12 mouse cellular contexts compared by ENCODE assay signal in genomic region chr10:120418738-120419523, GRCm38 (mm10). TPM values are rescaled to one million over a fixed set of nuclear protein-coding genes. Genes with fewer than 3 reads are reported as not detected.
DNase-seq lines count a peak whose midpoint lies in the region; ATAC-seq and TF ChIP-seq lines count a peak whose summit lies in the region.
"Had no signal": no experiment of that assay in that cellular context is flagged by ENCODE, and none has a peak within 500 bp of the region (broad histone marks: within the 10 kb centered on the region; RNA-seq: fewer than 3 reads in every experiment).

No protein-coding gene starts in this region.

- H3K4me1 ChIP-seq in forebrain, embryonic 11.5 days (replicated peaks; ENCODE audit: control insufficient read depth, insufficient read depth, low read length), result peaks cover 43% of the 10 kb centered on the region
- peaks cover 58% of the 10 kb centered on the region for H3K4me1 ChIP-seq in forebrain, embryonic 15.5 days
- peaks cover 67% of the 10 kb centered on the region for H3K4me1 ChIP-seq in lung, embryonic 15.5 days
- H3K4me1 ChIP-seq in lung, postnatal 0 days (ENCODE audit: insufficient read depth, low read depth, low read length), result peaks cover 10% of the 10 kb centered on the region; the same call in 1 of the 2 replicates
- peaks cover 12% of the 10 kb centered on the region for H3K4me1 ChIP-seq in intestine, postnatal 0 days (replicated peaks; ENCODE audit: control insufficient read depth, insufficient read depth, low read length)
- peaks cover 58% of the 10 kb centered on the region for H3K4me1 ChIP-seq in stomach, embryonic 16.5 days (ENCODE audit: control insufficient read depth, insufficient read depth, low read length)

- DNase-seq in forebrain, embryonic 11.5 days (ENCODE audit: low spot score), result no peak
- no peak for DNase-seq in lung, postnatal 0 days (ENCODE audit: low spot score)
- DNase-seq in thymus, postnatal 0 days (ENCODE audit: low spot score), result no peak
- DNase-seq in left cerebral cortex, adult 18-20 months (ENCODE audit: low spot score in 2 of 2), result no peak
- DNase-seq: cerebellum, postnatal 10 days had no signal

- H3K27me3 ChIP-seq in forebrain, embryonic 11.5 days (ENCODE audit: control insufficient read depth, insufficient read depth, low read length), result no peaks in the 10 kb centered on the region
- peaks cover 23% of the 10 kb centered on the region; the same call in 1 of the 2 replicates for H3K27me3 ChIP-seq in forebrain, embryonic 15.5 days
- H3K27me3 ChIP-seq in lung, embryonic 15.5 days, result no peaks in the 10 kb centered on the region
- no peaks in the 10 kb centered on the region for H3K27me3 ChIP-seq in lung, postnatal 0 days (replicated peaks; ENCODE audit: insufficient read depth, low read length)
- no peaks in the 10 kb centered on the region; the same call in 1 of the 2 replicates for H3K27me3 ChIP-seq in intestine, postnatal 0 days (replicated peaks; ENCODE audit: control insufficient read depth, insufficient read depth, low read length)
- no peaks in the 10 kb centered on the region for H3K27me3 ChIP-seq in stomach, embryonic 16.5 days (ENCODE audit: control insufficient read depth, insufficient read depth, low read length)

- H3K4me3 ChIP-seq in forebrain, embryonic 11.5 days (ENCODE audit: low read depth, low read length), result no peak overlapping the region
- no peak overlapping the region for H3K4me3 ChIP-seq in forebrain, embryonic 15.5 days
- H3K4me3 ChIP-seq in lung, embryonic 15.5 days, result no peak overlapping the region
- no peak overlapping the region for H3K4me3 ChIP-seq in lung, postnatal 0 days (ENCODE audit: low read depth, low read length)
- no peak overlapping the region for H3K4me3 ChIP-seq in intestine, postnatal 0 days (ENCODE audit: low read depth, low read length)
- no peak overlapping the region for H3K4me3 ChIP-seq in stomach, embryonic 16.5 days (replicated peaks; ENCODE audit: low read length)
- H3K4me3 ChIP-seq: erythroblast, embryonic 14.5 days; layer of hippocampus, adult 2 months had no signal

- ATAC-seq in forebrain, embryonic 11.5 days (replicated peaks; ENCODE audit: low FRiP score), result no peak
- ATAC-seq in forebrain, embryonic 15.5 days (replicated peaks), result no peak
- ATAC-seq in lung, embryonic 15.5 days (ENCODE audit: borderline replicate concordance, extremely low read depth, low FRiP score, low TSS enrichment), result no peak
- ATAC-seq in lung, postnatal 0 days, result no peak
- ATAC-seq in intestine, postnatal 0 days, result no peak
- ATAC-seq in stomach, embryonic 16.5 days (ENCODE audit: insufficient read depth, low FRiP score), result no peak

- H3K9ac ChIP-seq in forebrain, embryonic 11.5 days (ENCODE audit: low read length), result peak overlapping the region; percentile 9; the same call in 1 of the 2 replicates
- H3K9ac ChIP-seq in forebrain, embryonic 15.5 days (replicated peaks), result no peak overlapping the region
- H3K9ac ChIP-seq in lung, embryonic 15.5 days, result no peak overlapping the region
- no peak overlapping the region for H3K9ac ChIP-seq in lung, postnatal 0 days (replicated peaks; ENCODE audit: low read depth)
- no peak overlapping the region for H3K9ac ChIP-seq in intestine, postnatal 0 days (ENCODE audit: low read depth, low read length)
- peak overlapping the region; percentile 22; the same call in 1 of the 2 replicates for H3K9ac ChIP-seq in stomach, embryonic 16.5 days (ENCODE audit: low read length)

- no peaks in the 10 kb centered on the region for H3K9me3 ChIP-seq in forebrain, embryonic 11.5 days (ENCODE audit: control insufficient read depth, low read length)
- H3K9me3 ChIP-seq in forebrain, embryonic 15.5 days, result no peaks in the 10 kb centered on the region
- H3K9me3 ChIP-seq in lung, embryonic 15.5 days, result no peaks in the 10 kb centered on the region
- no peaks in the 10 kb centered on the region for H3K9me3 ChIP-seq in lung, postnatal 0 days (ENCODE audit: low read length)
- no peaks in the 10 kb centered on the region for H3K9me3 ChIP-seq in intestine, postnatal 0 days (ENCODE audit: control insufficient read depth)
- H3K9me3 ChIP-seq in stomach, embryonic 16.5 days (replicated peaks; ENCODE audit: control insufficient read depth, low read length), result no peaks in the 10 kb centered on the region

- H3K4me2 ChIP-seq in forebrain, embryonic 11.5 days (ENCODE audit: low read depth, low read length, severe bottlenecking), result no peak overlapping the region
- H3K4me2 ChIP-seq in forebrain, embryonic 15.5 days (replicated peaks), result no peak overlapping the region
- no peak overlapping the region for H3K4me2 ChIP-seq in lung, embryonic 15.5 days
- no peak overlapping the region for H3K4me2 ChIP-seq in lung, postnatal 0 days (replicated peaks; ENCODE audit: low read depth, low read length)
- H3K4me2 ChIP-seq in intestine, postnatal 0 days (replicated peaks; ENCODE audit: low read depth), result 0 out of 2 replicates have a peak overlapping the region, but pooled peaks have one; percentile 61
- no peak overlapping the region for H3K4me2 ChIP-seq in stomach, embryonic 16.5 days (ENCODE audit: low read depth, low read length)

- WGBS in forebrain, embryonic 11.5 days, result 40% methylated on average over 16 of the region's 16 CpGs
- WGBS in forebrain, embryonic 15.5 days, result 33% methylated on average over 16 of the region's 16 CpGs
- WGBS in lung, embryonic 15.5 days, result 43% methylated on average over 16 of the region's 16 CpGs
- 55% methylated on average over 16 of the region's 16 CpGs for WGBS in lung, postnatal 0 days
- WGBS in intestine, postnatal 0 days, result 30% methylated on average over 16 of the region's 16 CpGs
- WGBS in stomach, embryonic 16.5 days, result 35% methylated on average over 16 of the region's 16 CpGs

- TF ChIP-seq CTCF in lung, postnatal 0 days (IDR thresholded peaks at IDR 0.05), result no peak
- TF ChIP-seq CTCF in intestine, postnatal 0 days (IDR thresholded peaks at IDR 0.05; ENCODE audit: low read depth), result no peak

- no peak for TF ChIP-seq EP300 in lung, postnatal 0 days (IDR thresholded peaks at IDR 0.05)

- H3K36me3 ChIP-seq in forebrain, embryonic 11.5 days (ENCODE audit: control insufficient read depth, insufficient read depth, low read length), result peaks cover 6% of the 10 kb centered on the region
- no peaks in the 10 kb centered on the region for H3K36me3 ChIP-seq in forebrain, embryonic 15.5 days
- H3K36me3 ChIP-seq in lung, embryonic 15.5 days, result 0 out of 2 replicates have a peak, but pooled peaks cover 4% of the 10 kb centered on the region
- H3K36me3 ChIP-seq in lung, postnatal 0 days (ENCODE audit: insufficient read depth, low read length), result no peaks in the 10 kb centered on the region
- no peaks in the 10 kb centered on the region for H3K36me3 ChIP-seq in intestine, postnatal 0 days (ENCODE audit: control insufficient read depth, insufficient read depth)
- no peaks in the 10 kb centered on the region for H3K36me3 ChIP-seq in stomach, embryonic 16.5 days (ENCODE audit: control insufficient read depth, insufficient read depth, low read length)

- peak overlapping the region; percentile 93 for H3K27ac ChIP-seq in forebrain, embryonic 11.5 days (ENCODE audit: low read depth, low read length)
- H3K27ac ChIP-seq in forebrain, embryonic 15.5 days (replicated peaks), result no peak overlapping the region
- peak overlapping the region; percentile 12; the same call in 1 of the 2 replicates for H3K27ac ChIP-seq in lung, embryonic 15.5 days
- H3K27ac ChIP-seq in lung, postnatal 0 days (ENCODE audit: low read length), result no peak overlapping the region
- H3K27ac ChIP-seq in intestine, postnatal 0 days (ENCODE audit: low read depth, low read length), result no peak overlapping the region
- H3K27ac ChIP-seq in stomach, embryonic 16.5 days (ENCODE audit: low read length), result peak overlapping the region; percentile 91
- H3K27ac ChIP-seq: layer of hippocampus, adult 2 months had no signal

RNA-seq across cellular contexts. Expression of gene Hmga2, which starts 57.3 kb away (rescaled TPM):
- polyA plus RNA-seq in forebrain, embryonic 11.5 days (2014; fragmentation: Nextera tagmentation; extraction: Ambion mirVana), result 84.3 and 91.9 TPM in 2 replicates
- polyA plus RNA-seq in forebrain, embryonic 15.5 days (2015; fragmentation: Nextera tagmentation; extraction: Ambion mirVana), result 1.4 and 1.8 TPM in 2 replicates
- polyA plus RNA-seq in lung, embryonic 15.5 days (2015; fragmentation: Nextera tagmentation; extraction: Ambion mirVana), result 7.8 and 8.7 TPM in 2 replicates
- polyA plus RNA-seq in lung, postnatal 0 days (2015; fragmentation: Nextera tagmentation; extraction: Ambion mirVana), result 2.2 and 3.0 TPM in 2 replicates
- polyA plus RNA-seq in intestine, postnatal 0 days (2015; fragmentation: Nextera tagmentation; extraction: Ambion mirVana), result 4.3 TPM in 2 replicates
- 15.8 and 17.7 TPM in 2 replicates for polyA plus RNA-seq in stomach, embryonic 16.5 days (2015; fragmentation: Nextera tagmentation; extraction: Ambion mirVana)
- polyA plus RNA-seq in thymus, postnatal 0 days (2015; fragmentation: Nextera tagmentation; extraction: Ambion mirVana), result 0.73 and 1.1 TPM in 2 replicates
- under 1 TPM; 0.09 to 0.16 TPM for total RNA-seq in left cerebral cortex, adult 18-20 months (2021)
- total RNA-seq: liver, adult 2 months had no signal

Comparison
In these comparisons a context has a peak if more than half of its experiments do, and no peak if none do; other contexts are left out.
1. H3K27ac ChIP-seq: peak in forebrain, embryonic 11.5 days (single experiment), lung, embryonic 15.5 days (single experiment) and stomach, embryonic 16.5 days (single experiment); none in forebrain, embryonic 15.5 days (single experiment), lung, postnatal 0 days (single experiment) and intestine, postnatal 0 days (single experiment).
2. H3K9ac ChIP-seq: peak in forebrain, embryonic 11.5 days (single experiment) and stomach, embryonic 16.5 days (single experiment); none in forebrain, embryonic 15.5 days (single experiment), lung, embryonic 15.5 days (single experiment), lung, postnatal 0 days (single experiment) and intestine, postnatal 0 days (single experiment).